Mouse (Mus musculus): ENCODE results near the gene Cyp4f39.

GRCm38 (mm10) chr17:32522816-32523215, 70.3 kb downstream of the Cyp4f39 start:
- no peak for TF ChIP-seq POLR2A (IDR thresholded peaks at IDR 0.05; ENCODE audit: insufficient read depth, low read length)
- TF ChIP-seq CTCF (IDR thresholded peaks at IDR 0.05; ENCODE audit: low read depth, low read length), result no peak
- TF ChIP-seq EP300 (IDR thresholded peaks at IDR 0.05; ENCODE audit: insufficient read depth, low read depth, low read length), result no peak
